Mouse (Mus musculus) brown adipose tissue, adult 24 weeks (tissue): ENCODE results near the gene Camta1. TPM values are rescaled to one million over a fixed set of nuclear protein-coding genes. Genes with fewer than 3 reads are reported as not detected.

Experiments used
- H3K27ac ChIP-seq: fragments of 200-500 bp; replicated peaks from 2 replicates; pipeline ENCODE4 v1.5.1; 2012; ENCODE audit warnings: low read depth, mild to moderate bottlenecking, low read length
- H3K4me1 ChIP-seq: fragments of 200-500 bp; 2 replicates; pipeline ENCODE4 v1.6.1; 2012; ENCODE audit warnings: low read length, mixed read lengths; ENCODE audit not compliant: control insufficient read depth, insufficient read depth, insufficient read length
- H3K4me3 ChIP-seq: fragments of 200-500 bp; 2 replicates; pipeline ENCODE4 v1.5.1; 2012; ENCODE audit warnings: low read depth, mild to moderate bottlenecking, low read length, moderate library complexity; ENCODE audit not compliant: insufficient read depth
- polyA plus RNA-seq: library from polyadenylated mRNA; stranded (reverse); fragments of >200 nt; gene quantifications from 2 replicates; pipeline ENCODE4 v1.2.4, GENCODE M21; 2012; ENCODE audit not compliant: missing spikeins, insufficient read depth, insufficient read length

Camta1 gene
- polyA plus RNA-seq, 1 experiment, result 56.8 TPM

GRCm38 (mm10) chr4:150978156-150978910 lies 883.3 kb downstream of the Camta1 start:
- Histone ChIP-seq H3K27ac (no peak overlapping the region), H3K4me3 (no peak overlapping the region)

DNA sequence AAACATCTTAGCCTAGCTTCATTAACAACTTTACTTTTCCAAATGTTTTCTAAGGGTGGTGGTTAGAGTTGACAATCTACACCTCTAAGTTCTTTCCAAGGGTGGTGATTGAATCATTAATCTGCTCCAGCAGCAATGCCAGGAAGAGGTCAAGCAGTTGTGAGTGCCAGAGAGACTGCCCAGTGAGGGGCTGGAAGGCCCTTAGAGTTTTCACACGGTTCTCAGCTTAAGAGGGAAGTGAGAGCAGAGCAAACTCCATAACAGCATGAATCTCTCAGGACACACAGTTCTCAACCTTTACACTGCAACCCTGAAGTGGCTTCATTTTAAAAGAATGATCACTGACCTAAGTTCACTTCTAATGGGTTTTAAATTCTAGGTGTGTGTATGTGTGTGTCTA lies 886.5 kb downstream of the Camta1 start:
- no peaks in the 10 kb centered on the region for H3K4me1 ChIP-seq
- no peak overlapping the region for H3K27ac ChIP-seq
- H3K4me3 ChIP-seq, result no peak overlapping the region

More at GRCm38 (mm10) chr4:150978156-150978910, 883.3 kb downstream of the Camta1 start:
- H3K4me1 ChIP-seq, result no peaks in the 10 kb centered on the region

GRCm38 (mm10) chr4:150973264-150973663 lies 888.4 kb downstream of the Camta1 start:
- Histone ChIP-seq H3K4me3 (no peak overlapping the region), H3K27ac (no peak overlapping the region), H3K4me1 (no peaks in the 10 kb centered on the region)

DNA sequence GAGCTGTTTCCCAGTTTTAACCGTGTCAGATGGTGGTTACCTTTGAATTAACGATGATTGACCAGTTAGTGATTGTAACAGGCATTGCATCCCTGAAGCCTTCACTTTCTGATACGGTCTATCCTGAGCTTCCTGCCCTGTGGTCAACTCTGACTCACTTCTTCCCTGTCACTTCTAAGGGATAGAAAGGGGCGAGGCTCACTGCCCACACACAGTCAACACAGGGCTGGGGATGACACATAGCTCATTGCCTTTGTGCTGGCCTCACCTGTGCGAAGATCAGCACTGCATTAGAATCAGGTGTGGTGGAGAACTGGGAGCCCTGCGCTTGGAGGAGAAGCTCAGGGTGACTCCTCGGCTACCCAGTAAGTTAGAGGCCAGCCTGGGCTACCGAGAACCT lies 892.7 kb downstream of the Camta1 start:
- H3K4me3 ChIP-seq, result no peak overlapping the region
- no peak overlapping the region for H3K27ac ChIP-seq
- no peaks in the 10 kb centered on the region; the same call in 1 of the 2 replicates for H3K4me1 ChIP-seq

GRCm38 (mm10) chr4:150966556-150966955 lies 895.1 kb downstream of the Camta1 start:
- no peak overlapping the region for H3K4me3 ChIP-seq
- no peak overlapping the region for H3K27ac ChIP-seq
- H3K4me1 ChIP-seq, result no peaks in the 10 kb centered on the region; the same call in 1 of the 2 replicates

DNA sequence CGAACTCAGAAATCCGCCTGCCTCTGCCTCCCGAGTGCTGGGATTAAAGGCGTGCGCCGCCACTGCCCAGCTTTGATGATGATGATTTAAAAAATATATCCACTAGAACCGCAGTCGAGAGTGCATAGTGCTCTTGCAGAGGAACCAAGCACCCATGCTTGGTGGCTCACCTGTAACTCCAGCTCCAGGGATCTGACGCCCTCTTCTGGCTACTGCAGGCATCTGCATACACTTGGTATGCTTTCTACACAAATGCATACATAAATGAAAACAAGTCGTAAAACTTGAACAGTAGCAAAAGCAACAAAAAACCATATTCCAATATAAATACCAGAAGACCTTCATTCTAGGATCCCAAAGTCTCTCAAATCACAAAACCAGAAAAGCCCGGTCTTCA lies 896.1 kb downstream of the Camta1 start:
- Histone ChIP-seq H3K27ac (no peak overlapping the region), H3K4me3 (no peak overlapping the region), H3K4me1 (no peaks in the 10 kb centered on the region; the same call in 1 of the 2 replicates)

- no peaks in the 10 kb centered on the region; the same call in 1 of the 2 replicates for H3K4me1 ChIP-seq
- H3K4me3 ChIP-seq, result peak overlapping the region; percentile 35
- H3K27ac ChIP-seq, result no peak overlapping the region
Measured at GRCm38 (mm10) chr4:150964635-150965554, 896.8 kb downstream of the Camta1 start.

- H3K4me1 ChIP-seq, result no peaks in the 10 kb centered on the region; the same call in 1 of the 2 replicates
- no peak overlapping the region for H3K4me3 ChIP-seq
- H3K27ac ChIP-seq, result no peak overlapping the region
Measured at GRCm38 (mm10) chr4:150963711-150964110, 898.0 kb downstream of the Camta1 start.

GRCm38 (mm10) chr4:150962231-150962630 lies 899.4 kb downstream of the Camta1 start:
- no peaks in the 10 kb centered on the region; the same call in 1 of the 2 replicates for H3K4me1 ChIP-seq
- H3K27ac ChIP-seq, result 0 out of 2 replicates have a peak overlapping the region, but pooled peaks have one; percentile 5
- H3K4me3 ChIP-seq, result no peak overlapping the region

DNA sequence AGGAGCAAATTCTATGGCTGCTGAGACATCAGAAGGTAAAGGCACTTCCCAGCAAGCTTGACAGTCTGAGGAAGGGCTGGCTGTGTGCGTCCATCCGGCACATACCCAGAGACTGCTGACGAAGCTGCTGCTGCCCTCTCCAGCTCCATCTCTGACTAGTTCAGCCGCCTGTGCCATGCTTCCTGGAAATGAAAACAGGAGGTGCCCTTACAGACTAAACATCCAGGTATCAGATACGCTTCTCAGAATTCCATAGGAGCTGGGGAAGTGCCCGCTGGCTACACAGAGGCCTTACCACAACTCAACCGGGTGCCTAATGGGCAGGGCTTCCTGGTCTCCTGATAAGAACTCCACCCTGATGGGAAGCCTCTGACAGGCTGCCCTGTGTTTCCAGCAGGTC lies 903.1 kb downstream of the Camta1 start:
- Histone ChIP-seq H3K4me3 (no peak overlapping the region), H3K4me1 (no peaks in the 10 kb centered on the region), H3K27ac (no peak overlapping the region)

DNA sequence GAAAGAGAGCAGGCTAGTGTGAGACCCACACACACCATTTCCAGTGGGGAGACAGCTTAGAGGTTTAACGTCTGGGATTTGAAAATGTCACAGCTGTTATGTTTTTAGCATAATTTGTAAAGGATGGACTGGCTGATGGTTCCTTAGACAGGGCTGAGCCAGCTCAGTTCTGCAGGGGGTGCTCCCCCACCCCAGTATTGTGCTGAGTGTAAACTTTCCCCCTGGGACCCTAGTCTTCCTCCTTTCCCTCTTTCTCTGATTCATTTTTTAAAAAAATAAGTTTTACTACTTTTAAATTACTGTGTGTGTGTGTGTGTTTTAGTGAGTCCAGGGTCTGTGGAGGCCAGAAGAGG lies 904.6 kb downstream of the Camta1 start:
- H3K27ac ChIP-seq, result no peak overlapping the region
- H3K4me1 ChIP-seq, result no peaks in the 10 kb centered on the region
- no peak overlapping the region for H3K4me3 ChIP-seq

DNA sequence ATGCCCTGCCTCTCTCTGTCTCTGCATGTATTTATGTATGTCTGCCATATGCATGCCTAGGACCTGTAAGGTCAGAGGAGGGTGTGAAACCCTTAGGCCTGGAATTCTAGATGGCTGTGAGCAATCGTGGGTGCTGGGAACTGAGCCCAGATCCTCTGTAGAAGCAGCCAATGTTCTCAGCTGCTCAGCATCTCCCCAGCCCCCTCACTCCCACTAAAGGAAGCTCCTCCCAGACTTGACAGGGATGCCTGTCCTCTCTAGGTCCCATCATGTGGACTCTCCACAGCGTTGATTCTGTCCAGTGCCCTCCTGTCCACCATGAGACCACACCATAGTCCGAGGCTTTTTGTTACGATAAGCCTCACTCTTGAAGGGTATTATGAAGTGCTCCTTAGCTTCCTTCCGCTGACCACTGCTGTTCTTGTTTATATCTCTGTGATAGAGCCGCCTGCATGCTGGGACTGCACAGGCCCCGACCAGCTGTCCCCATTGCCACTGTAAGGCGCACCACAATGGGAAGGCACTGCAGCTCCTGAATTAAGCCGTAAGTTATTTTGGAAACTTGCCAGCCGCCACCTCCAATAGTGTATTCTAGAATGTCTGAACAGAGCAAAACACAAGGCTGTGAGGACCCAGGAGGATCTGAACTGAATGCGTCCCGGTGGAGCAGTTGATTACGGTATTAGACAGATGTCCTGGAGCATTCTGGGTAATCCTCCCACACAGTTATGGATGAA lies 905.1 kb downstream of the Camta1 start:
- no peak overlapping the region for H3K27ac ChIP-seq
- H3K4me1 ChIP-seq, result no peaks in the 10 kb centered on the region

GRCm38 (mm10) chr4:150950972-150951371 lies 910.7 kb downstream of the Camta1 start:
- Histone ChIP-seq H3K4me3 (no peak overlapping the region), H3K27ac (no peak overlapping the region), H3K4me1 (no peaks in the 10 kb centered on the region)

More for the DNA sequence above, 905.1 kb downstream of the Camta1 start:
- no peak overlapping the region for H3K4me3 ChIP-seq

- Histone ChIP-seq H3K27ac (no peak overlapping the region), H3K4me1 (no peaks in the 10 kb centered on the region), H3K4me3 (no peak overlapping the region)
Measured at GRCm38 (mm10) chr4:150944707-150945106, 917.0 kb downstream of the Camta1 start.
